Mouse (Mus musculus): ENCODE data around the gene Odf3.

DNA sequence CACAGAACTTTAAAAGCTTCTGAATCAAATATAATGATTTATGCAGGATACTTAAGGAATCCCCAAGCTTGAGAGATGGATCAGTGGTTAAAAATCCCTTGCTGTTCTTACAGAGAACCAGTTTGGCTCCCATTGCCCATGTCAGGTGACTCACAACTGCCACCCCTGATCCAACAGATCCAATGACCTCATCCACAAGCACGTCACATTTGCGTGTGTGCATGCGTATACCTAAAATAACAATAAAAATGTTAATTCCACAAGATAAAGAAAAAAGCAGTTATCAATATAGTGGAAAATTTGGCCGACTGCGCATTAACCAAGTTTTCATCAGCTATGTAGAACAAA, 26.3 kb upstream of the Odf3 start:
- no peak for TF ChIP-seq POLR2A (IDR thresholded peaks at IDR 0.05; ENCODE audit: borderline replicate concordance, extremely low read depth, insufficient read depth, insufficient read length, poor library complexity, severe bottlenecking)
- no peak for TF ChIP-seq CTCF (IDR thresholded peaks at IDR 0.05; ENCODE audit: borderline replicate concordance, extremely low read depth, insufficient read depth, insufficient read length)

All from brain, embryonic 14.5 days (tissue).